Mouse (Mus musculus): ENCODE data around the gene Abhd17c. TPM values are rescaled to one million over a fixed set of nuclear protein-coding genes. Genes with fewer than 3 reads are reported as not detected.

The Abhd17c gene
- polyA plus RNA-seq, 1 experiment from 2014 or later = 95.5 TPM

GRCm38 (mm10) chr7:84086039-84086829, 65.5 kb downstream of the Abhd17c start, which contains the start of gene Cemip:
Gene Cemip (minus strand): TSS chr7:84086502.
- under 1% methylated on average over 54 of the region's 54 CpGs for WGBS
- Histone ChIP-seq H3K36me3 (no peaks in the 10 kb centered on the region), H3K4me2 (replicated peaks) (peak within 1 kb of the TSS; percentile 82), H3K27me3 (replicated peaks) (peaks cover 34% of the 10 kb centered on the region), H3K9me3 (no peaks in the 10 kb centered on the region), H3K4me1 (peaks cover 14% of the 10 kb centered on the region), H3K27ac (no peak within 1 kb of the TSS), H3K9ac (peak within 1 kb of the TSS; percentile 33), H3K4me3 (peak within 1 kb of the TSS; percentile 49)
- ATAC-seq (ENCODE audit: low FRiP score, low read depth) = peak; percentile 84

GRCm38 (mm10) chr7:84085049-84085945, 66.4 kb downstream of the Abhd17c start:
- H3K4me3 ChIP-seq = peak overlapping the region; percentile 49
- ATAC-seq (ENCODE audit: low FRiP score, low read depth) = peak; percentile 30
- H3K36me3 ChIP-seq = no peaks in the 10 kb centered on the region
- peaks cover 34% of the 10 kb centered on the region for H3K27me3 ChIP-seq (replicated peaks)
- no peak overlapping the region for H3K9ac ChIP-seq
- 3% methylated on average over 39 of the region's 39 CpGs for WGBS
- no peaks in the 10 kb centered on the region for H3K9me3 ChIP-seq
- H3K4me2 ChIP-seq (replicated peaks) = peak overlapping the region; percentile 82
- H3K4me1 ChIP-seq = peaks cover 14% of the 10 kb centered on the region
- no peak overlapping the region for H3K27ac ChIP-seq

- Histone ChIP-seq H3K27ac (no peak overlapping the region), H3K9me3 (no peaks in the 10 kb centered on the region), H3K36me3 (no peaks in the 10 kb centered on the region), H3K4me2 (replicated peaks) (no peak overlapping the region), H3K27me3 (replicated peaks) (no peaks in the 10 kb centered on the region), H3K4me1 (no peaks in the 10 kb centered on the region), H3K9ac (no peak overlapping the region), H3K4me3 (no peak overlapping the region)
- no peak for ATAC-seq (ENCODE audit: low FRiP score, low read depth)
- 79% methylated on average over 7 of the region's 7 CpGs for WGBS
Observed at GRCm38 (mm10) chr7:84077257-84078013, 74.3 kb downstream of the Abhd17c start.

GRCm38 (mm10) chr7:84074266-84074665, 77.4 kb downstream of the Abhd17c start:
- Histone ChIP-seq H3K36me3 (no peaks in the 10 kb centered on the region), H3K9me3 (no peaks in the 10 kb centered on the region), H3K4me2 (replicated peaks) (no peak overlapping the region), H3K9ac (no peak overlapping the region), H3K4me1 (no peaks in the 10 kb centered on the region), H3K27ac (no peak overlapping the region), H3K27me3 (replicated peaks) (no peaks in the 10 kb centered on the region), H3K4me3 (no peak overlapping the region)
- 72% methylated on average over 8 of the region's 8 CpGs for WGBS
- no peak for ATAC-seq (ENCODE audit: low FRiP score, low read depth)

- H3K27ac ChIP-seq = no peak overlapping the region
- no peaks in the 10 kb centered on the region for H3K27me3 ChIP-seq (replicated peaks)
- no peak overlapping the region for H3K4me2 ChIP-seq (replicated peaks)
- no peaks in the 10 kb centered on the region for H3K9me3 ChIP-seq
- H3K4me1 ChIP-seq = no peaks in the 10 kb centered on the region
- no peak overlapping the region for H3K9ac ChIP-seq
- no peak for ATAC-seq (ENCODE audit: low FRiP score, low read depth)
- H3K4me3 ChIP-seq = no peak overlapping the region
- H3K36me3 ChIP-seq = no peaks in the 10 kb centered on the region
- WGBS = 83% methylated on average over 3 of the region's 3 CpGs
Observed at GRCm38 (mm10) chr7:84073856-84074255, 77.8 kb downstream of the Abhd17c start.

- Histone ChIP-seq H3K27ac (no peak overlapping the region), H3K9me3 (no peaks in the 10 kb centered on the region), H3K9ac (no peak overlapping the region), H3K27me3 (replicated peaks) (no peaks in the 10 kb centered on the region), H3K4me2 (replicated peaks) (no peak overlapping the region), H3K4me1 (no peaks in the 10 kb centered on the region), H3K36me3 (no peaks in the 10 kb centered on the region), H3K4me3 (no peak overlapping the region)
- WGBS = 84% methylated on average over 5 of the region's 5 CpGs
- no peak for ATAC-seq (ENCODE audit: low FRiP score, low read depth)
Observed at GRCm38 (mm10) chr7:84068931-84069330, 82.8 kb downstream of the Abhd17c start.

- H3K27ac ChIP-seq = no peak overlapping the region
- WGBS = 92% methylated on average over 7 of the region's 7 CpGs
- no peaks in the 10 kb centered on the region for H3K36me3 ChIP-seq
- H3K4me3 ChIP-seq = no peak overlapping the region
- no peak for ATAC-seq (ENCODE audit: low FRiP score, low read depth)
- no peak overlapping the region for H3K4me2 ChIP-seq (replicated peaks)
- H3K9ac ChIP-seq = no peak overlapping the region
- H3K27me3 ChIP-seq (replicated peaks) = no peaks in the 10 kb centered on the region
- H3K9me3 ChIP-seq = no peaks in the 10 kb centered on the region
- no peaks in the 10 kb centered on the region for H3K4me1 ChIP-seq
Observed at GRCm38 (mm10) chr7:84059799-84060198, 91.9 kb downstream of the Abhd17c start.

Other genes starting within 250 kb of the Abhd17c start
- 0.08 and 0.20 TPM in 2 replicates for gene Cemip, start 65.4 kb downstream of the Abhd17c start, polyA plus RNA-seq (2016; fragmentation: Nextera tagmentation; extraction: Ambion mirVana)

Data from neural tube, embryonic 12.5 days (tissue).